ENCODE assay signal across 13 mouse cellular contexts in the genomic region with DNA sequence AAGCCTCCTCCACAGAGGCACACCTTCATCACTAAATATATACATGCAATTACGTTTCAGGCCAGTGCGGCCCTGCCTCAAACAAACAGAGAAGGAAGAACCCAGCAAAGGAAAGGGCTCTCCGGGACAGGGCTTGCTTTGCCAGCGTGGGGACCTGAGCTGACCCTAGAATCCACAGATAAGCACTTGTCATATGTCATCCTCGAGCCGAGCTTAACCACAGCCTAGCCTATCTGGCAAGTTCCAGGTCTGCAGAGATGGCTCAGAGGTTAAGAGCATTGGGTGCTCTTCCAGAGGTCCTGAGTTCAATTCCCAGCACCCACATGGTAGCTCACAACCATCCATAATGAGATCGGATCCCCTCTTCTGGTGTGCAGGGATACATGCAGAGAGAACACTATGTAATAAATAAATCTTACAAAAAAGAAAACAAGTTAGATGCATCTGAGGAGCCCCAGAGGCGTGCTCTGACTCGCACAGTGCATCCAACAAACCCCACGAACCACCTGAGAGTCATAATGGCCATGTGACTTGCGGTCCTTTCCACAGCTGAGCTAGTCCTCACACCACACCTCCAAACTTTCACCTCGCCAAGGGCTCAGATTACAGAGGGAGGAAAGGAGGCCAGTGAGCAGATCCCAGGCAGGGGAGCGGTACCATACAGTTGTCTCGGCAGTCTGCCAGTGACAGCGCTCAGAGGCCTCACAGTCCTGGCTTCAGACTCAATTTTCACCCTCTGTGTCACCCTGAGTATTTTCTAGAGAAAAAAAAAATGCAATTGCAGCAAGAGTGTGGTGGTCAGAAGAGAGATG. TPM values are rescaled to one million over a fixed set of nuclear protein-coding genes. Genes with fewer than 3 reads are reported as not detected.
A peak's percentile ranks its signal among the peaks of the same experiment; 100 is the strongest.
DNase-seq lines count a peak whose midpoint lies in the region; ATAC-seq and TF ChIP-seq lines count a peak whose summit lies in the region.
"Had no signal": no experiment of that assay in that cellular context is flagged by ENCODE, and none has a peak within 500 bp of the region (broad histone marks: within the 10 kb centered on the region; RNA-seq: fewer than 3 reads in every experiment).

No protein-coding gene starts in this region.

- no peak overlapping the region for H3K9ac ChIP-seq in kidney, embryonic 14.5 days (ENCODE audit: low read depth, low read length)
- no peak overlapping the region for H3K9ac ChIP-seq in lung, postnatal 0 days (replicated peaks; ENCODE audit: low read depth)
- H3K9ac ChIP-seq: forebrain, embryonic 12.5 days had no signal

- peak; percentile 15; the same call in 1 of the 2 replicates for ATAC-seq in kidney, embryonic 14.5 days (ENCODE audit: low FRiP score, low TSS enrichment)
- no peak for ATAC-seq in lung, postnatal 0 days

- H3K4me3 ChIP-seq in kidney, embryonic 14.5 days (ENCODE audit: low read length), result no peak overlapping the region
- H3K4me3 ChIP-seq in lung, postnatal 0 days (ENCODE audit: low read depth, low read length), result no peak overlapping the region
- H3K4me3 ChIP-seq: forebrain, embryonic 12.5 days had no signal

- H3K4me1 ChIP-seq in kidney, embryonic 14.5 days (ENCODE audit: control insufficient read depth, insufficient read depth, low read length), result no peaks in the 10 kb centered on the region
- H3K4me1 ChIP-seq in lung, postnatal 0 days (ENCODE audit: insufficient read depth, low read depth, low read length), result peaks cover 4% of the 10 kb centered on the region; the same call in 1 of the 2 replicates
- H3K4me1 ChIP-seq: forebrain, embryonic 12.5 days had no signal

- no peaks in the 10 kb centered on the region for H3K9me3 ChIP-seq in kidney, embryonic 14.5 days (ENCODE audit: control insufficient read depth, low read length)
- no peaks in the 10 kb centered on the region for H3K9me3 ChIP-seq in lung, postnatal 0 days (ENCODE audit: low read length)
- H3K9me3 ChIP-seq: forebrain, embryonic 12.5 days had no signal

- WGBS in kidney, embryonic 14.5 days, result 58% methylated on average over 15 of the region's 15 CpGs
- WGBS in lung, postnatal 0 days, result 60% methylated on average over 15 of the region's 15 CpGs

- H3K27ac ChIP-seq in kidney, embryonic 14.5 days (ENCODE audit: low read depth, low read length), result no peak overlapping the region
- H3K27ac ChIP-seq in lung, postnatal 0 days (ENCODE audit: low read length), result peak overlapping the region; percentile 54; the same call in 1 of the 2 replicates
- H3K27ac ChIP-seq: forebrain, embryonic 12.5 days; macrophage had no signal

- H3K36me3 ChIP-seq in kidney, embryonic 14.5 days (ENCODE audit: control insufficient read depth, insufficient read depth, low read length), result peaks cover 72% of the 10 kb centered on the region
- peaks cover 29% of the 10 kb centered on the region for H3K36me3 ChIP-seq in lung, postnatal 0 days (ENCODE audit: insufficient read depth, low read length)

- DNase-seq in kidney, adult 9 months, result no peak
- DNase-seq in R1 (ENCODE audit: low read depth, low spot score), result peak; percentile 61
- DNase-seq in heart, adult 9 months (ENCODE audit: low spot score in 2 of 2), result peak; percentile 44 to 57
- DNase-seq in lung, postnatal 0 days (ENCODE audit: low spot score), result no peak
- no peak for DNase-seq in natural killer cell, adult 2 months (ENCODE audit: low spot score in 2 of 2)
- no peak for DNase-seq in embryo, embryonic 10 days (ENCODE audit: low spot score)
- DNase-seq in thymus, postnatal 14 days, result no peak
- DNase-seq: adrenal gland, adult 8-10 months; cerebellum, adult 9-10 months had no signal

- TF ChIP-seq EP300 in lung, postnatal 0 days (IDR thresholded peaks at IDR 0.05), result no peak

- H3K4me2 ChIP-seq in kidney, embryonic 14.5 days (replicated peaks; ENCODE audit: low read depth, low read length), result no peak overlapping the region
- no peak overlapping the region for H3K4me2 ChIP-seq in lung, postnatal 0 days (replicated peaks; ENCODE audit: low read depth, low read length)
- H3K4me2 ChIP-seq: forebrain, embryonic 12.5 days had no signal

- no peak for TF ChIP-seq CTCF in lung, postnatal 0 days (IDR thresholded peaks at IDR 0.05)

- no peaks in the 10 kb centered on the region for H3K27me3 ChIP-seq in kidney, embryonic 14.5 days (ENCODE audit: control insufficient read depth, insufficient read depth, low read length)
- no peaks in the 10 kb centered on the region for H3K27me3 ChIP-seq in lung, postnatal 0 days (replicated peaks; ENCODE audit: insufficient read depth, low read length)
- H3K27me3 ChIP-seq: CH12.LX; forebrain, embryonic 12.5 days had no signal

RNA-seq across cellular contexts. Expression of gene Kank2, which starts 16.7 kb away (rescaled TPM):
- polyA plus RNA-seq in kidney, embryonic 14.5 days (2014; fragmentation: Nextera tagmentation; extraction: Ambion mirVana), result 9.4 and 14.3 TPM in 2 replicates
- polyA plus RNA-seq in lung, postnatal 0 days (2015; fragmentation: Nextera tagmentation; extraction: Ambion mirVana), result 23.3 and 24.0 TPM in 2 replicates

RNA-seq across cellular contexts. Expression of gene Spc24, which starts 21.8 kb away (rescaled TPM):
- polyA plus RNA-seq in kidney, embryonic 14.5 days (2014; fragmentation: Nextera tagmentation; extraction: Ambion mirVana), result 139 and 150 TPM in 2 replicates
- 13.4 and 15.7 TPM in 2 replicates for polyA plus RNA-seq in lung, postnatal 0 days (2015; fragmentation: Nextera tagmentation; extraction: Ambion mirVana)

RNA-seq across cellular contexts. Expression of gene Angptl8, which starts 53.4 kb away (rescaled TPM):
- 2.6 and 3.4 TPM in 2 replicates for polyA plus RNA-seq in kidney, embryonic 14.5 days (2014; fragmentation: Nextera tagmentation; extraction: Ambion mirVana)
- polyA plus RNA-seq in lung, postnatal 0 days (2015; fragmentation: Nextera tagmentation; extraction: Ambion mirVana), result 6.2 and 7.4 TPM in 2 replicates
- polyA plus RNA-seq: macrophage had no signal

RNA-seq across cellular contexts. Expression of gene Ldlr, which starts 58.6 kb away (rescaled TPM):
- 13.2 and 15.8 TPM in 2 replicates for polyA plus RNA-seq in kidney, embryonic 14.5 days (2014; fragmentation: Nextera tagmentation; extraction: Ambion mirVana)
- 52.2 and 56.8 TPM in 2 replicates for polyA plus RNA-seq in lung, postnatal 0 days (2015; fragmentation: Nextera tagmentation; extraction: Ambion mirVana)

Comparison
In these comparisons a context has a peak if more than half of its experiments do, and no peak if none do; other contexts are left out.
1. DNase-seq: peak in R1 (single experiment) and heart, adult 9 months (2 of 2); none in kidney, adult 9 months (single experiment), lung, postnatal 0 days (single experiment), natural killer cell, adult 2 months (0 of 2), embryo, embryonic 10 days (single experiment) and thymus, postnatal 14 days (single experiment).